Mouse (Mus musculus) cerebellum, adult 8-10 months (tissue): Measurements from ENCODE around the gene Idh2.
"Not testable (repeated sequence)": the region's sequence is repeated elsewhere in the genome, so short reads cannot be mapped to it uniquely, and the experiment has no call there.

Experiments used
- DNase-seq: peaks from one replicate; pipeline ENCODE4 v3.0.0; 2022

Idh2 gene

GRCm38 (mm10) chr7:80115224-80115590, at the start of gene Idh2:
Gene Idh2, minus strand, starts transcription at chr7:80115392.
- DNase-seq: peak; percentile 93

GRCm38 (mm10) chr7:80160945-80161306, 45.7 kb upstream of the Idh2 start:
- DNase-seq: no peak

- no peak for DNase-seq
Measured at GRCm38 (mm10) chr7:80160293-80160944, 45.2 kb upstream of the Idh2 start.

- no peak for DNase-seq
Measured at GRCm38 (mm10) chr7:80158496-80159268, 43.5 kb upstream of the Idh2 start.

GRCm38 (mm10) chr7:80156711-80157227, 41.6 kb upstream of the Idh2 start:
- no peak for DNase-seq

GRCm38 (mm10) chr7:80154689-80155088, 39.5 kb upstream of the Idh2 start:
- no peak for DNase-seq

GRCm38 (mm10) chr7:80152756-80153155, 37.6 kb upstream of the Idh2 start:
- no peak for DNase-seq

- no peak for DNase-seq
Measured at GRCm38 (mm10) chr7:80152152-80152551, 37.0 kb upstream of the Idh2 start.

- no peak for DNase-seq
Measured at GRCm38 (mm10) chr7:80149356-80149755, 34.2 kb upstream of the Idh2 start.

- no peak for DNase-seq
Measured at GRCm38 (mm10) chr7:80146077-80146476, 30.9 kb upstream of the Idh2 start.

GRCm38 (mm10) chr7:80144695-80145094, 29.5 kb upstream of the Idh2 start:
- DNase-seq: no peak

GRCm38 (mm10) chr7:80143331-80144273, 28.4 kb upstream of the Idh2 start:
- DNase-seq: peak; percentile 24

- DNase-seq: peak; percentile 57
Measured at GRCm38 (mm10) chr7:80140815-80141214, 25.6 kb upstream of the Idh2 start.

- DNase-seq: no peak
Measured at GRCm38 (mm10) chr7:80138375-80138774, 23.2 kb upstream of the Idh2 start.

- DNase-seq: no peak
Measured at GRCm38 (mm10) chr7:80135173-80135532, 20.0 kb upstream of the Idh2 start.

- no peak for DNase-seq
Measured at GRCm38 (mm10) chr7:80134454-80135172, 19.4 kb upstream of the Idh2 start.

GRCm38 (mm10) chr7:80132541-80132940, 17.3 kb upstream of the Idh2 start:
- DNase-seq: no peak

GRCm38 (mm10) chr7:80131315-80131714, 16.1 kb upstream of the Idh2 start:
- not testable (repeated sequence) for DNase-seq

GRCm38 (mm10) chr7:80130344-80131055, 15.3 kb upstream of the Idh2 start:
- no peak for DNase-seq

- no peak for DNase-seq
Measured at GRCm38 (mm10) chr7:80129278-80129677, 14.1 kb upstream of the Idh2 start.

- DNase-seq: no peak
Measured at GRCm38 (mm10) chr7:80123672-80124071, 8.5 kb upstream of the Idh2 start.

- DNase-seq: no peak
Measured at GRCm38 (mm10) chr7:80123115-80123514, 7.9 kb upstream of the Idh2 start.
